Mouse (Mus musculus) c-Kit-negative CD71-positive TER-119-positive erythroid progenitor cells, embryonic 14.5 days (primary cell): Measurements from ENCODE around the gene Gab2.

Experiments
- DNase-seq: peaks from one replicate; pipeline ENCODE4 v3.0.0-alpha.2; 2013; ENCODE audit warnings: low read depth, low spot score

Gene Gab2

DNA sequence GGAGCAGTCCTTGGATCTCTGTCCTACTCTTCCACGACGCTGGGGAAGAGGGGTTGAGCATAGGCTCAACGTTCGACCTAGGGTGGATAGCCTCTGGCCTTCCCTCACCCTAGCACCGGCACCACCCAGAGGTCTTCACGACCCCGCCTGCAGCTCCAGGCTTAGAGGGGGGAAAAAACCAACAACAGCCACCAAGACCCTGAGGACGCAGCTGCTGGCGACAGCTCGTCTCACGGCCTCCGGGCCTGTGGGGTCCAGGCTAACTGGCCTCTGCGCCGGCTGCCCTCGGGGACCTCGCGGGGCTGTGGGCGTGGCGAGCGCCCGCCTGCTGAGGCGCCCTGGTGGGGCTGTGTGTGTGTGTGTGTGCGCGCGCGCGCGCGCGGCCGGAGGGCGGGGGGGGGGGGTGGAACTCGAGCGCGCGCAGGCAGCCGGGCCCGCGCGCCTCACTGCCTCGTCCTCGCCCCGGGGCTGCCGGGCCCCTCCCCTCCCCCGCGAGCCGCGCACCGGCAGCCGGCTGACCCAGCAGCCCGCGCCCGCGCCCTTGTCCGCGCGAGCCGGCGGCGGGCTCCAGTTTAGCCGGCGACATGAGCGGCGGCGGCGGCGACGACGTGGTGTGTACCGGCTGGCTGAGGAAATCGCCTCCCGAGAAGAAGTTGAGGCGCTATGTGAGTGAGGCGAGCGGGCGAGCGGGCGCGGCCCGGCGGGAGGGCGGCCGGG, at the start of gene Gab2:
Gene Gab2, plus strand, starts transcription at position 345 of the 717 bp plus-strand sequence.
- peak; percentile 46 for DNase-seq

DNA sequence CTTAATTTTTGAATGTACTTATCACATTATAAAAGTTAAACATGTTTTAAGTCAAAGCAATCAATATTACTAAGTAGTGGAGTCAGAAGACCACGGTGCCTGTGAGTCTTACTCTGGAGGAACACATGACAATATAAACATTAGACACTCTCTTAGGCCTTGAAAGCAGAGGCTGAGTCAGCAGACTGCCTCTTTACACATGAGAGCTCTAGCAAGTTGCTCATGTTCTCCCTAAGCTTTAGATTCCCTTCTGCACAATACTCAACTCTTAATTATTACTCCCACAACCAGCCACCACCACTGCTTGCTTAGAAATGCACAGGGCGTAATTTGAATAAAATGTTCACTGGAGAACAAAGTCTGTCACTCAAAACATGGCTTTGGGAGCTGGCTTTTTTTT, 49.0 kb upstream of the Gab2 start:
- DNase-seq = no peak

DNA sequence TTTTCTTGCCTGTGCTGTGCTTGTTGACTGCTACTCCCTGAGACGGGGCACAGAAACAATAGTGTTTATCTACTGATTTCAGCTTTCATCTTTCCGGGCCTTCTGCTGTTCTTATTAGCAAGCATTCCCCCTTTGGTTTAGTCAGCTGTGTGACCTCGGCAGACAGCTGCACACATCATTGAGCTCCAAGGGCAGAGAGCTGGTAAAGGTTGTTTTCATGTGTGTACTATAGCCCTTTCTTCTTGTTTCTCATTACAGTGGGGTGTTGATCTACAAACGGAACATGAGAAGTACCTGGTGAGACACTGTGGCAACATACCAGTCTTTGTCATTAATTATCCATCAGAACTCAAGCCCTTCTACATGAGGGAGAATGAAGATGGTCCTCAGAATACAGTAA, 41.7 kb upstream of the Gab2 start:
- DNase-seq = no peak

DNA sequence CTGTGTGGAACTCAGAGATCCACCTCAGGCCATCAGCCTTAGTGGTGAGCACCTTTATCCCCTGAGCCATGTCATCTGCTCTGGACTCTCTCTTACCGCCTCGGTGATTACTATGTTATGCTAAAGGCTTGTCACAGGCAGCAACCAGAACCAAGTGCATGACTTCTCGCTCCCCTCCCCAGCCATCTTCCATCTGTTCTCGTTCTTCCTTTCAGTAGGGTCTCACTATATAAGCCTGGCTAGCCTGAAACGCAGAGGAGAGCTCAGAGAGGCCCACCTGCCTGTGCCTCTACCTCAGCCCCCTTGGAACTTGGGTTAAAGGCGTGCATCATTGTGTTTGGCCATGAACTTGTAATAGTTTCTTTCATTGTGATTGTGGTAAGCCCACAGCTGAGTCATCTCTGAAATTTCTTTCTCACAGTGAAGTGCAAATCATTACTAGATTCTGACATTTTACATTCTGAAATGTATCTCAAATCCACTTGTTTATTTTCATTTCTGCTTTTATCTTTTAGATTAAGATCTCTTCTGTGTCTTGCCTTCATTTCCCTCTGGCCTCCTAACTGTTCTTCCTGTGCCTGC, 39.4 kb upstream of the Gab2 start:
- no peak for DNase-seq

DNA sequence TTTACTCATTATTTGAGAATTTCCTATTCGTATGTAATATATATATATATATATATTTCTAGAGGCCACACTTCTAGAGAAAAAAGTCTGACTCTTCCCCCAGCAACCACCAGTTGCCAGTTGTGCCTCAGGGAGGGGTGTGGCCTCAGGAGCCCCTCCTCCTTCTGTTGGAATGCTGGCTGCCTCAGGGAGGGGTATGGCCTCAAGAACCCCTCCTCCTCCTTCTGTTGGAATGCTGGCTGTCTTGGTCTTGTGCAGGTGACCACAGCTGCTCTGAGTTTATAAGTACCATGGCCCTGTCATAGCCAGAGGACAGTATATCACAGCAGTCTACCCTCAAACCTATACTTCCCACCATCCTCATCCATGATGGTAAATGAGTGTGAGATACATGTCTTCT, 38.4 kb upstream of the Gab2 start:
- no peak for DNase-seq

DNA sequence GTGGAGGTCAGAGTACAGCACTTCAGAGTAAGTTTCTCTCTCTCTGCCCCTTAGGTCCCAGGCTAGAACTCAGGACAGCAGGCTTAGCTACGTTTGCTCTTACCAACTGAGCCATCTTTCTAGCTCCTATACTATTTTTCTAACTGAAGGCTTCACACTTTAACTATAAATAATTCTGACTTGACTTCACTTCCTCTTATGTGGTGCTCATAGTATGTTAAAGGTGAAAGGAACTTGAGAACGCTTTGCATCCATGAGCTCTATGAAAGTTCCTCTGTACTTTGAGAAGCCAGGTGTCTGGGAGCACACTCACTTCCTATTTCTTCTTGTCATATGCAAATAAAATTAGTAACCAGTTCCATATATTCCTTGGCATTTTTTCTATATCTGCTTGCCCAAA, 20.4 kb upstream of the Gab2 start:
- DNase-seq = no peak

DNA sequence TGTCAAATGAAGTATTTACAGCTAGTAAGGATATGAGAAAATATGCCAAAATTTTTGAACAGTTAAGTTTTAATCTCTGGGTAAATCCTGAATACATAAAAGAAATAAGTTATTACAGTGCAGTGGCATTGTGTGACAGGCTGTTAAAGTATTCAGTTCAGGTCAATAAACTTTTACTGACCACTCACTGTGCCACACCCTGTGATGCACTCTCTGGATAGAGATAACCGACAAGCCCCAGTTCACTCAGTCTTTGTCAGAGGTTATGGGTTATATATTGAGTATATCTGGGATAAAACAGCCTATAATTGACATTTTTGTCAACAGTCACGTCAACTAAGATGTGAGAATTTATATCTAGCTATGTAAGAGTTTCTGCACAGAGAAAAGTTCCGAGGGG, 9.9 kb upstream of the Gab2 start:
- DNase-seq = no peak

DNA sequence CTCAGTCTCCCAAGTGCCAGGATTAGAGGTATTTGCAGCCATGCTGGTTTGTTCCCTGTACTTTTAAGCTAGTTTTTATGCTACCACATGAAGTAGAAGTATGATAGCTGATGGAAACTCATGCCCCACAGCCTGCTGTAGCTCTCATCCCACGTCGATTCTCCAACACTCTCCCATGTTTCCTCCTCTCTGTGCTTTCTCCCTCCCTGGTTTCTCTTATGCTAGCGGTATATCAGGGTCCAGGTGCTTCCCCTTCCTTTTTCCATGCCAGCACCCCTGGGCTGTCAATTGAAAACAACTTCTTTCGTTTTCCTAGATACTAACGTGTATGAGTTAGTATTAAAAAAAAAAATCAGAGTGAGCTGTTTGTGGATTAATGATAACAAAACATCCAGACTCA, 9.3 kb upstream of the Gab2 start:
- DNase-seq = no peak

DNA sequence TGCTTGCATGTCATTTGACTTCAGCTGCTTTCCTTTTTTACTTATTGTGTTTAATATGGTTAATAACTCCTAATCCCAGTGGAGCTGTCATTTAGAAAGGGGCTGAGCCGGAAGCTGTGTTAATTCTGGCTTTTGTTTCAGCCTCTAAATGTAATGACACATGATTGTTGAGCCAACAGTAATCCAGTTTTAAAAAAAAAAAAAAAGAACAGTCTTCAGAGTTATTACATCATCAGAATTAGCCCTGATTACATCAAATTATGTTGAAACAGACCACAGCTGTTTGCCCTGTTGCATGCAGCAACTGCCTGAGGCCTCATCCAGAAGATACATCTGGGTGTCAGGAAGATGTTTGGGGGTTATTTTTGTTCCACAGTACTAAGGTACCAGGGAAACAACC, 6.4 kb upstream of the Gab2 start:
- DNase-seq = no peak

DNA sequence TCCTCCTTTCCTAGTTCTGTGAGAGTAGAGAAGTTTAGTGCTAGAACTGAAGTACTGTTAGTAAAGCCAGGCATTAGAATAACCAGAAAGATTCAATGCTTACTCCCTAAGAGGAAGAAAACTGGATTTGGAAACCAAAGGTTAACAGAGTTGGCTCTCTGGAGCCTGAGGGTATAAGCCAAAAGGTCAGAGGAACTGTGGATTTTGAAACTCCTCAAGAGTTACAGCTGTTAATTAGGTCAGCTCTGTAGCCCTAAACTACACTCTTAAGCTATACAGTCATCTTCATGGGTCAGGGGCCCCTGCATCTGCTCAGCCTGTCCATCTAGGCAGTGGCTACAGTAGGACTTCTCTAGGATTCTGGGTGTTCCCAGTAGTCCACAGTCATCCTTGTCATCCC, 4.4 kb upstream of the Gab2 start:
- no peak for DNase-seq

- no peak for DNase-seq
These were observed 2.7 kb upstream of the Gab2 start for GRCm38 (mm10) chr7:97078685-97079084.

DNA sequence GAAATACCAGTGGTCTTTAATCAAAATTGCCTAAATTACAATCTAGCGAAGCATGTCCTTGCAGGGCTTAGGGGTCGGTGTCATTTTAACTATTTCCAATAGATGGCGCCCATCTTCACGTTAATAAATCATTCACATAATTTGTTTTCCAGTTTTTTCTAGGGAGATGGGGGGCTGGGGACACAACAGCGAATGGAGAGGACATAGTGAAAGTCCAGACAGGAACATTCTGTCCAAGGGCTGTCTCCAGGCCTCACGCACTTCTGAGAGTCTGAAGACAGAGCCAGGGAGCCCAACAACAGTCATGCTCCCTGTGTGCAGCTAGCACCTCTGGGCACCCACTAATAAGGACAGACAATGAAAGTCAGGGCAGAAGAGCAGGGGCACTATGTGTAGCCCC, 2.2 kb upstream of the Gab2 start:
- no peak for DNase-seq

GRCm38 (mm10) chr7:97079651-97080365, 1.6 kb upstream of the Gab2 start:
- DNase-seq = no peak

- no peak for DNase-seq
These were observed 655 bp upstream of the Gab2 start for GRCm38 (mm10) chr7:97080621-97081241.

DNA sequence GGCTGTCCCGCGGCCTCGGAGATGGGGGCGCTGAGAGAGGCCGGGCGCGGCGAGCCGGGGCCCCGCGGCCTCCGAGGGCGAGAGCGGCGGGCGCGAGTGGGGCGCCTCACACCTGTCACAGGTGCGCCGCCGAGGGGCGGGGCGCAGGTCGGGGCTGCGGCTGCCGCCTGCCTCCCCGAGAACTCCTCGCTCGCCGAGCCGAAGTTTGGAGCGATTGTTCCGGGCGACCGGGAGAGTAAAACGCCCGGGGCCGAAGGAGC, 503 bp downstream of the Gab2 start:
- DNase-seq = no peak

- no peak for DNase-seq
These were observed 1.1 kb downstream of the Gab2 start for GRCm38 (mm10) chr7:97082219-97083101.

DNA sequence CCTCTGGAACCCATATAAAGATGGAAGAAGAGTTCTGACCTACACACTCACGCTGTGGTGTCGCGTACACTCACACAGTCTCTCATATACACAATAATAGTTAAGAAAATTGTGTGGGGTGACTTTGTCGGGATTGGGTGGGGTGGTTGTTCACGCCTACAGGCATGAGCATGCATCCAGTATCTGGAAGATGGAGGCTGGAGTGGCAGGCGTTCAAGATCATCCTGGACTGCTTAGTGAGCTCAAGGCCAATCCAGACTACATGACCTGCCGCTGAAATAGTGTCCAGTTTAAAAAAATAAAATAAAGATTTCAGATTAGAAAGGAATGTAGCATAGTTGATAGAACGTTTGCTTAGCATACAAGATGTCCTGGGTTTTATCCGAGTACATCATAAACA, 2.2 kb downstream of the Gab2 start:
- DNase-seq = no peak

GRCm38 (mm10) chr7:97084181-97084580, 2.8 kb downstream of the Gab2 start:
- DNase-seq = no peak

DNA sequence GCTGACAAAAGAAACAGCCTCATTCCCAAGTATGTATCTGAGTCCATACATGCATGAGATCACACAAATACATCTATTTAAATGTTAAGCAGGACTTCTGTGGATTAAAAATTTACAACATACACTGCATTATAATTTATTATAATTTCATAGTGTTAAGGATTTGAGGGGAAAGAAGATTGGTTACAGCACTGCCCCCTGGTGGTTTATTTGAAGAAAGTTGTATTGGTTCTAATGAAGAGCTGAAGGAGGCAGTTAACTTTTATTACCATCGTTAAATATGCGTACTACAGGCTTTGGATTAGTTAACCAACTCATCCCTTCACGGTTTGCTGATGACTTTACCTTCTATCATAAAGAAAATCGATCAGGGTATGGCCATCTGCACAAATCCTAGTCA, 3.9 kb downstream of the Gab2 start:
- peak; percentile 44 for DNase-seq

- DNase-seq = no peak
These were observed 12.9 kb downstream of the Gab2 start for GRCm38 (mm10) chr7:97094241-97094640.

- DNase-seq = no peak
These were observed 26.7 kb downstream of the Gab2 start for GRCm38 (mm10) chr7:97108119-97108518.

GRCm38 (mm10) chr7:97128949-97129348, 47.6 kb downstream of the Gab2 start:
- no peak for DNase-seq
